Mouse (Mus musculus): ENCODE data around the gene Ino80e.
A peak's percentile ranks its signal among the peaks of the same experiment; 100 is the strongest.

Gene Ino80e

DNA sequence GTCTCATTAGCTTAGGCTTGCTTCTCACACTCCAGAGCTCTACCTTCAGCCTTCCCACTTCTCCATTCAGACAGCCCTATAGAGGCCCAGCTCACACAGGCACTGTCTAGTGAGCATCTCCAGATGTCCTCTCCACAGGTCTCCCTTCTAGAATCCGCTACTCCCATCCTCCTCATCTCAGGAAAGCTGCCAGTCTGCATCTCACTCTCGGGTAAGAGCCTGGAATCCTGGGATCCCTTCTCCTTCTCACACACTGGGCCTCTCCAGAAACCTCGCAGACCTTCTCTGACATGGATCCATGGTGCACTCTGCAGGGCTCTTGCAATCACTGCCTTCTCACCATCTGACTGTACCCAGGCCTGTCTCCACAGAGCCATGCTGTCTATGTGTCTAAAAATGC lies 6.5 kb downstream of the Ino80e start:
- no peak for DNase-seq

DNA sequence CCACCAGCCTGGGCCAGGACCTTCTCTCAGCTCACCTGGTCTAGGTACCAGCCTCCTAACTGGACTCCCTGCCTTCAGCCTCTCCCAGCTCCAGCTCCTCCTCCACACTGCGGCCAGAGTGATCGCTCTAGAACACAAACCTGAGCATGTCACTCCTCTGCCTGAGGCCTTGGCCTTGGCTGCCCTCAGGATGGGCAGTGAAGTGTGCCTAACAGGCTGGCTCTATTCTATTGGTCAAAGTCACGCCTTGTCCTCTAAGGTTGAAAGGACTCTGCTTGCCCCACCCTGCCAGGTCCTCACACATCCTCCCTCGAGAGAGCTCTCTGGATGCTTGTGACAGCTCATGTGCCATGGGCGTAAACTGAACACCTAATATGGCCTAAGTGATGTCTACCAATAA lies 8.7 kb downstream of the Ino80e start:
- DNase-seq = peak; percentile 33

DNA sequence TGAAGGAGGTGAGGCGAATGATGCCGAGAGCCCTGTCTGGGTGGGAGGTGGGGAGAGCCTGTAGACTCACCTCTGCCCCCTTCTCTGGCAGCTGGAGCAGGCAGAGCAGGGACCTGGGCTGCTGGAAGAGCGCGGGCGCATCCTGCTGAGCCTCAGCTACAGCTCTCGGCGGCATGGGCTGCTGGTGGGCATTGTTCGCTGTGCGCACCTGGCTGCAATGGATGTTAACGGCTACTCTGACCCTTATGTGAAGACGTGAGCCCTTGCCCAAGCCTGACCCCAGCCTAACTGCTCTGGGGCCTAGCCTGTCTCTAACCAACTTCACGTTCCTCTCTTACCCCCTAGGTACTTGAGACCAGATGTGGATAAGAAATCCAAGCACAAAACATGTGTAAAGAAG lies 11.0 kb downstream of the Ino80e start:
- no peak for DNase-seq

DNA sequence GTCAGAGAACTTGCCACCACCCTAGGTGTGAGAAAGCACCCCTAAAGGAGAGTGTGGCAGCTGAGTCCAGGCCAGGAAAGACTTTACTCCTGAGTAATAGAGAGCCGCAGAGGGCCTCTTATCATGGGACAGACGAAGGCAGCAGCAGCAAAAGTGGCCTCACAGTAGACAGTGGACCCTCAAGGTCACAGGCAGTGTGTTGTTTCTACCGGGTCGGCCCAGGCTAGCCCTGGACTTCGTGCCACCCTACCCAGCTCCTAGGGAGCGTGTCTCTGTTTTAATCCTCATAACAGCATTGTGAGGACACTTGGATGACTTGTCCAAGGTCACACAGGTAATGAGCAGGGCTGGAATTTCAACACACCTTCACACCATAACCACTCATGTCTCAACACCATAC lies 12.0 kb downstream of the Ino80e start:
- no peak for DNase-seq

DNA sequence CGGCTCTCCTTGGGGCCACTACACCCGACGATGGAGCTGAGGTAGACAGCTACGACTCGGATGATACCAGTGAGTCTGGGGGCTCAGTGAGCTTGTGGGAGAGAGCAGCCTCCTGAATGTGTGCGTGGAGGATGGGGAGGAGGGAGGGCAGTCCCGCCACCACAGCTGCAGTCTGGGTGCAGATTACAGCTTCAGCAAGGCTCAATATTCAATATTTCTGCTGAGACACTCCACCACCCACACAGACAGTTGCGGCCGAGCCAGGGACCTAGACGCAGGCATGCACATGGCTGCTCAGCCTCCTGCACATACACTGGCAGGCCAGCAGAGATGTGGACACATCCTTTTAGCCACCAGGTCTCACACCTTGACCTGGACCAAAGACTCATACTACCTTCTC lies 13.4 kb downstream of the Ino80e start:
- no peak for DNase-seq

- no peak for DNase-seq
Observed at GRCm38 (mm10) chr7:126847421-126848398, 14.5 kb downstream of the Ino80e start.

DNA sequence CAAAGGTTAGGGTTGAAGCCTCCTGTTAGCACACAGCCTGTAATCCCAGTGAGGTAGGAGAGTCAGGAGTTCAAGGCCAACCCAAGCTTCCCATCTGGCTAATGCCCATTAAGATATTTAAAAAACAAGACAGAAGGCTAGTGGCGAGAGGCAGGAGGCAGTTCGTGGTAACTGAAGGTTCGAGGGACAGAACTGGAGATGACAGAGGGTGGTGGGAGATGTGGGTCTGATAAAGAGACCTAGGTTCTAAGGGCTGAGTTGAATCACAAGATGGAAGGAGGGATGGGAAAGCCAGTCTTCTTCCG lies 15.1 kb downstream of the Ino80e start, which contains the start of gene Doc2a:
Doc2a (plus strand) TSS at position 301 of the 305 bp plus-strand sequence.
- no peak for DNase-seq

GRCm38 (mm10) chr7:126845516-126845915 lies 16.7 kb downstream of the Ino80e start:
- DNase-seq = no peak

- no peak for DNase-seq
Observed at GRCm38 (mm10) chr7:126843276-126843675, 18.9 kb downstream of the Ino80e start.

- no peak for DNase-seq
Observed at GRCm38 (mm10) chr7:126833294-126833693, 28.9 kb downstream of the Ino80e start.

- DNase-seq = peak; percentile 91
Observed at GRCm38 (mm10) chr7:126832036-126832598, 30.1 kb downstream of the Ino80e start.

GRCm38 (mm10) chr7:126831539-126831938 lies 30.6 kb downstream of the Ino80e start, which contains the start of gene 4930451I11Rik:
Gene 4930451I11Rik (minus strand): TSS chr7:126831639.
- no peak for DNase-seq

DNA sequence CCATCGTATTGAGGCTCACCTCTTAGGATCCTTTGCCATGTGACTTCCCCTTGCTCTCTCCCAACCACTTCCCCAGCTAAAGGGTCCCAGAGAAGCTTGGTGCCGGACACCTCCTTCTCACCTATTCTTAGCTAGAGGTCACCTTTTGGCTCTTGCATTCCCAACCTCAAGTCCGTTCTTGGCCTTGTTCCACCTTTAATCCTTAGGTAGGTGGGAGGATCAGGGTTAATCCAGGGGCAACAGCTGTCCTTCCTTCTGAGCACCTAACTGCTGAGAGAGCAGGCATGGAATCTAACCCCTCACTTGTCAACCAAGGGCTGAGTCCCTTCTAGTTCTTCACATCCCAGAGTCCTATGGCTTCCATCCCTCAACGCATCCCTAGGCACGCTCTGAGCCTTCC lies 36.2 kb downstream of the Ino80e start:
- DNase-seq = no peak

DNA sequence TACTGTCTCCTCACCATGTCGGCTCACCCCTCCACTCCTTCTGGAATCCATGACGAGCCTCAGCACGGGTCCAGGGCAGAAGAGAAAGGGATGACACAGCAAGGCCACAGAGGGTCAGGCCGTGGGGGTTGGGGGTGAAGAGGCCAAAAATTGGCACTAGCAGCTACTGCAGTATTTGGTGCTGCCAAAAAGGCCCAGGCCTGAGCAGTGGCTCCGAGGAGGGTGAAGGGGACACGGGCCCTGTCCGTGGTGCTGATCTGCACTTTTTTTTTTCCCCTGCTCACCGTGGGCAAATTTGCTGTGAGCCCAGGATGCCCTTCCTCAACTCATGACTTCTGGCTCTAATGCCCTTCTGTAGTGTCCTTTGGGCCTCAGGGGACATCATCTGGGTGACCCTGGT lies 36.8 kb downstream of the Ino80e start:
- DNase-seq = no peak

DNA sequence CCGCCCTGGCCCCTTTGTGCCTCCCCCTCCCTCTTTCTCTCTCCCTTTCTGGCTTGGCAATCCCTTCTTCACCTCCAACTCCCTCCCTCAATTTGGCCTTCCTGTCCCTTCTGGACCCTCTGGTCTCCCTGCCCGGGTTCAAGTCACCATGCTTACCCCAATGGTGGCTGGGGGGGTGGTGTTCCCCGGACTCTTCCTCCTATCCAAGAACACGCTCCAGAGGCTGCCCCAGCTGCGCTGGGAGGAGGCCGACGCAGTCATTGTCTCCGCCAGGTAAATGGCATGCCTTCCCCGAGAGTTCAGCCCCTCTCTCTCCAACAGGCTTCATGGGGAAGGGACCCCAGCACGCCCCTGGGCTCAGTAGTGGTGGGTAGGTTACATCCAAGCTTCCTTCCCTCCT lies 38.2 kb downstream of the Ino80e start:
- no peak for DNase-seq

GRCm38 (mm10) chr7:126823202-126823711 lies 38.9 kb downstream of the Ino80e start:
- no peak for DNase-seq

DNA sequence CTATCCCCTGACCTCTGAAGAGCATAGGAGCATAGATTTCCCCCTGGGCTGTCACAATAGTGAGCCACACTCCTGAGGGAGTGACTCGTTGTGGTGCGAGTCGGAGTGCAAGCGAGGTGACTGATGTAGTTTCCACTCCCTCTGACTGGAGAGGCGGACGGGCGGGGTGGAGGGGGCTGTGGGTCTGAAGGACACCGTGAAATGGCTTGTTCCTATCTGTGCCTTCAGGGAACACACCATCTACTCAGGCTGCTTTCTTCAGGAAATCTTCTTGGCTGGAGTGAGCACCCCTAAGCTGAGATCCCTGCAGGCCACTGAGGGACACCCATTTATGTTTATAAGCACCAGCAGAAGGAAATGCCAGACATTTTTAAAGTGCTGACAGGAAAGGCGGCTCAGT lies 39.4 kb downstream of the Ino80e start:
- peak; percentile 56 for DNase-seq

DNA sequence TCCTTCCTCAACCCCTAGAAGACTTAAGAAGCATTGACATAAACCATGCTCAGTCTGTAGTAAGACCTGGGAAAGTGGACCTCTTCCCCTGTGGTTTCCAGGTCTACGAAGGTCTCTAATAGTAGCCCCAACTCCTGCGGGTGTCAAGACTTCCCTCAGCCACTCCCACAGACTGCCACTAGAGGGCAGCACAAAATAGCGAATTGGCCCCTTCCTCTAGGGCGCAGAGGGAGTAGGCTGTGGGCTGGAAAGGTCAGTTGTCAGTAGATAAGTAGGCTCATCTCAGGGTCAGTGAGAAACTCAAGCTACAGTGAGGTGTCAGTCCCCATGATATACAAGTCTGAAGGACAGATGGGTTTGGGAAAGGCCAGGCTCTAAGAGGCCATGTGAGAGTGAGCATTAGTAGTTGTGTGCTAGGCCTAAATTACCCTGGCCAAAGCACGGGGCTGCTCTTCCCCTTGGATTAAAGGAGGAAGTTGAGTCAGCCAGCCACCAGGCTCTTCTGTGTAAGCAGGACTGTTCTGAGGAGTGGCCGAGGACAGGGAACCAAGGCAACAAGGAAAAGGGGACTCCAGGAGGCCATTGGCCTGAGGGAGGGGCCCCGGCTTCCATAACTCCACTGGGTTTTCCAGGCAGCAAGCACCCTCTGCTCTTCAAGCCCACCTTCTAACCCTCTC lies 40.2 kb downstream of the Ino80e start:
- DNase-seq = peak; percentile 91

DNA sequence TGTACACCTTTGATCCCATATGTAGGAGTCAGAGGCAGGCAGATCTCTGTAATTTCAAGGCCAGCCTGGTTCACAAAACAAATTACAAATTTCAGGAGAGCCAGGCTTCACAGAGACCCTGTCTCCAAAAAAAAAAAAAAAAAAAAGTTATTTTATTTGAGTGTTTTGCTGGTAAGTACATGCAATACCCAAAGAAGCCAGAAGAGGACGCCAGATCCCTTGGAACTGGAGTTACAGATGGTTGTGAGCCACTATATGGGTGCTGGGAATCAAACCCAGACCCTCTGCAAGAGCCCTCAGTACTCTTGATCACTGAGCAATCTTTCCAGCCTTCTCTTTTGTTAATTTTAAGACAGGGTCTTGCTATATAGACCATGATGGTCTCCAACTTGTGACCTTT lies 43.4 kb downstream of the Ino80e start:
- DNase-seq = no peak

DNA sequence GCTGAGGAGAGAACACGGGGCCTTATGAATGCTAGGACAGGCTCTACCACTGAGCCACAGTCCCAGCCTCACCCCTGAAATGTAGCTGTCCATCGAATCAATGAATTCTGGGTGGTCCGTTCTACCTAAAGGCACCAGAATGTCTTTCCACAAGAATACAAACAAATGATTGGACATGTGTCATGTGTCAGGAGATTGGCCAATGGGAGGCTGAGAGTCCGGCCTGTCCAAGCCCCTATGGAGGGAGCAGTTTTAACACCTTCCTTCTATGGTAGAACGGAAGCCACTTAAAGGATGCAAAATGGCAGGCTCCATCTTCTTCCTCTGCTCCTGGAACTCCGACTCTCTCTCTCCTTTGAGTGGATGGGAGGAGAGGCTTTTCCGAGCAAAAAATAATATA lies 44.6 kb downstream of the Ino80e start:
- no peak for DNase-seq

DNA sequence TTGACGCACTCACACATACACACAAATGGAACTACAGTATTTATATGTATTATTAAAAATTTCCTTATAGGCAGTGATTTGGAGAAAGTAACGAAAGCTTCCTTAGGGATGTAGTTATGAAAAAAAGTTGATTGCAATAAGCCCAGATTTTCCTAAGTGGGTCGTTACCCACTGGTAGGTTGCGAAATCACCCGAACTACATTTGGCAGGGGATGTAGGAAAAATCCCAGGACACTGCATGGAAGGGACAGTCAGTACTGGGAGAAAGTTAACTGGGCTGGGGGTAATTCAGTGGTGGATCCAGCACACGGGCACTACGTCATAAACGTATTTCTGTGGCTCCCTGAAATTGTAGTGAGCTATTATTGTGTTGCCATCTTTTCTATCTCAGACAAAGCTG lies 45.7 kb downstream of the Ino80e start:
- peak; percentile 52 for DNase-seq

- no peak for DNase-seq
Observed at GRCm38 (mm10) chr7:126815726-126816222, 46.4 kb downstream of the Ino80e start.

GRCm38 (mm10) chr7:126809723-126810369 lies 52.3 kb downstream of the Ino80e start:
- no peak for DNase-seq

All from lung, postnatal 36 days (tissue).